Mouse (Mus musculus) testis, adult 2 months (tissue): ENCODE measurements around the gene Mrpl49.

ENCODE experiments used
- CTCF ChIP-seq: fragments of 200-500 bp; IDR thresholded peaks from 2 replicates; pipeline ENCODE4 v1.5.1; 2012; ENCODE audit warnings: low read depth, mild to moderate bottlenecking, inconsistent platforms, low read length, moderate library complexity; ENCODE audit not compliant: control insufficient read depth, insufficient read depth, insufficient replicate concordance
- POLR2A ChIP-seq: fragments of 200-500 bp; IDR thresholded peaks from 2 replicates; pipeline ENCODE4 v1.6.1; 2012; ENCODE audit warnings: low read depth, mild to moderate bottlenecking, inconsistent platforms, low read length, moderate library complexity; ENCODE audit not compliant: control insufficient read depth

DNA sequence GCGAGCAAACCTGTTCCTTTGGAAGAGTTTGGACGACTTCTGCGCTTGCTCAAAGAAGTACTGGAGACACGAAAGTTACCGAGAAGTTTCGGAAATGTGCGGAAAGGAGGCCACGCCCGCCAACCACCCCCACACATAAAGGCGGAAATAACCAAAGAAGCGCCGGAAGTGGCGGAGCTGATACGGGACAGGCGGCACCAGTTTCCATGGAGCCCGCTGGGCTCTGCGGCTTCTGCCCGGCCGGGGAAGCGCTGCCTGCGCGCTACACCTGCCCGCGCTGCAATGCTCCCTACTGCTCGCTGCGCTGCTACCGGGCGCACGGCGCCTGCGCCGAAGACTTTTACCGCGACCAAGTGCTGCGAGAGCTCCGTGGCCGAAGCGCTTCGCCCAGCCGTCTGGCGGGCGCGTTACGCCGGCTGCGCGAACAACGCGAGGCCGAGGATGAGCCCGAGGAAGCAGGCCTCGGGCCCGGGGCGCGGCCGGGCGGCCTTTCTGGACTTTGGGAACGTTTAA lies 3.5 kb upstream of the Mrpl49 start, which contains the start of gene Znhit2:
- TF ChIP-seq CTCF, result no peak
- peak; percentile 84 for TF ChIP-seq POLR2A
